In the genomic region with DNA sequence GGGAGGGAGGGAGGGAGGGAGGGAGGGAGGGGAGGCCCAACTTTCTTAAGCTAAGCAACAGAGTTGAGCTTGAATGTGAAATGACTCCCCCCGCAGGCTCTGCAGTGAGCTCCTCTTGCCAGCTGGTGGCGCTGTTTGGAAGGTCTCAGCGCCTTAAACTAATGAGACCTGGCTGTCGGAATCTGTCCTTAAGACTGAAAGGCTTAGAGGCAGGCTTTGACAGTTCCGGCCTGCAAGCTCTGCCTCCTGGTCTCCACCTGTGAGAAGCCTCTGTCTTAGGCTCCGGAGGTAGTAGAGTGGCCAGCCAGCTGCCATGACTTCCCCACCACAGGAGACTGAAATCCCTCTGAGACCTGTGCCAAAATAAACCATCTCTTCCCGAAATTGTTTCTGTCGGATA, we compare ENCODE assay signal across 8 mouse cellular contexts. TPM values are rescaled to one million over a fixed set of nuclear protein-coding genes. Genes with fewer than 3 reads are reported as not detected.
DNase-seq lines count a peak whose midpoint lies in the region; TF ChIP-seq lines count a peak whose summit lies in the region.

No protein-coding gene starts in this region.

- no peaks in the 10 kb centered on the region for H3K9me3 ChIP-seq in limb, embryonic 10.5 days (replicated peaks)

- H3K27ac ChIP-seq in limb, embryonic 10.5 days: peak overlapping the region; percentile 16
- H3K27ac ChIP-seq in olfactory bulb, adult 2 months (ENCODE audit: insufficient read depth, low read depth, low read length): no peak overlapping the region

- H3K27me3 ChIP-seq in limb, embryonic 10.5 days (ENCODE audit: low read depth, poor library complexity, severe bottlenecking): 0 out of 2 replicates have a peak, but pooled peaks cover 4% of the 10 kb centered on the region

- H3K36me3 ChIP-seq in limb, embryonic 10.5 days: no peaks in the 10 kb centered on the region

- WGBS in limb, embryonic 10.5 days: 24% methylated on average over 8 of the region's 8 CpGs
- 12% methylated on average over 8 of the region's 8 CpGs for WGBS in olfactory bulb, adult 2 months

- TF ChIP-seq POLR2A in olfactory bulb, adult 2 months (IDR thresholded peaks at IDR 0.05; ENCODE audit: insufficient read depth, low read depth, low read length): no peak

- TF ChIP-seq CTCF in olfactory bulb, adult 2 months (IDR thresholded peaks at IDR 0.05; ENCODE audit: insufficient read depth, low read depth, low read length): peak; percentile 89

- DNase-seq in urinary bladder, postnatal 10 days (ENCODE audit: low spot score): peak; percentile 37
- no peak for DNase-seq in urinary bladder, adult 2 months (ENCODE audit: low spot score)
- peak; percentile 72 for DNase-seq in cerebellum, adult 9-10 months
- DNase-seq in frontal cortex, postnatal 36 days (ENCODE audit: low spot score in 2 of 2): peak; percentile 72 to 75
- DNase-seq in kidney, adult 11 months: peak; percentile 43
- peak; percentile 90 for DNase-seq in limb, embryonic 10.5 days (ENCODE audit: low spot score)
- peak; percentile 70 for DNase-seq in urinary bladder, postnatal 14 days (ENCODE audit: low spot score)

- H3K4me3 ChIP-seq in limb, embryonic 10.5 days: no peak overlapping the region
- no peak overlapping the region for H3K4me3 ChIP-seq in olfactory bulb, adult 2 months (ENCODE audit: insufficient read depth, low read depth, low read length)

- peaks cover 46% of the 10 kb centered on the region for H3K4me1 ChIP-seq in limb, embryonic 10.5 days
- H3K4me1 ChIP-seq in olfactory bulb, adult 2 months (ENCODE audit: control insufficient read depth, insufficient read depth, low read length): peaks cover 19% of the 10 kb centered on the region

RNA-seq across cellular contexts. Expression of a gene that starts 16.4 kb away (rescaled TPM):
- 2.1 and 2.4 TPM in 2 replicates for polyA plus RNA-seq in urinary bladder, adult 2 months (2012; rRNA removed)
- not detected in 2 replicates for polyA plus RNA-seq in limb, embryonic 10.5 days (2016; fragmentation: Nextera tagmentation; extraction: Ambion mirVana)
- polyA plus RNA-seq in olfactory bulb, adult 2 months (2012; ENCODE audit: insufficient read depth, insufficient read length, low replicate concordance, missing spikeins): not detected in 2 replicates

Comparison
In these comparisons a context has a peak if more than half of its experiments do, and no peak if none do; other contexts are left out.
1. RNA of a gene that starts 16.4 kb away (polyA plus RNA-seq): not detected in olfactory bulb, adult 2 months; 2.1 to 2.4 TPM in urinary bladder, adult 2 months and not detected in limb, embryonic 10.5 days; every median in the first group is over 10 times any median in the second.